Mouse (Mus musculus) megakaryocyte, embryonic 14.5 days (primary cell): ENCODE data around the gene Dact3.

ENCODE experiments used
- FLI1 ChIP-seq: IDR thresholded peaks from 2 replicates; pipeline ENCODE4 v1.6.1; 2012; ENCODE audit warnings: low read length, inconsistent platforms, mixed read lengths
- GATA1 ChIP-seq: IDR thresholded peaks from 3 replicates; pipeline ENCODE4 v1.6.1; 2012; ENCODE audit warnings: mixed read lengths, low read length, inconsistent platforms, borderline replicate concordance

GRCm38 (mm10) chr7:16908859-16909258, 33.7 kb downstream of the Dact3 start:
- TF ChIP-seq GATA1 (no peak), FLI1 (no peak)
